Mouse (Mus musculus) midbrain, embryonic 13.5 days (tissue): ENCODE results near the gene Gemin6. TPM values are rescaled to one million over a fixed set of nuclear protein-coding genes. Genes with fewer than 3 reads are reported as not detected.
"Not testable (repeated sequence)": the region's sequence is repeated elsewhere in the genome, so short reads cannot be mapped to it uniquely, and the experiment has no call there.

Source experiments
- ATAC-seq: fragments of 200-750 bp; cut with Nextera tagmentation; 2 replicates; pipeline ENCODE4 v1.8.0; 2017; ENCODE audit warnings: mild to moderate bottlenecking, moderate TSS enrichment, moderate library complexity
- H3K27ac ChIP-seq: fragments of 300-500 bp; sonication (generic); 2 replicates; pipeline ENCODE4 v1.5.1; 2015; ENCODE audit warnings: inconsistent platforms, mild to moderate bottlenecking, moderate library complexity
- H3K27me3 ChIP-seq: fragments of 300-500 bp; sonication (generic); 2 replicates; pipeline ENCODE4 v1.6.1; 2015; ENCODE audit warnings: mild to moderate bottlenecking, inconsistent platforms
- H3K36me3 ChIP-seq: fragments of 300-500 bp; sonication (generic); 2 replicates; pipeline ENCODE4 v1.6.1; 2015; ENCODE audit warnings: mild to moderate bottlenecking, inconsistent platforms
- H3K4me1 ChIP-seq: fragments of 300-500 bp; sonication (generic); replicated peaks from 2 replicates; pipeline ENCODE4 v1.6.1; 2015; ENCODE audit warnings: inconsistent platforms
- H3K4me2 ChIP-seq: fragments of 300-500 bp; sonication (generic); replicated peaks from 2 replicates; pipeline ENCODE4 v1.6.1; 2015; ENCODE audit warnings: moderate library complexity, mild to moderate bottlenecking, inconsistent platforms
- H3K4me3 ChIP-seq: fragments of 300-500 bp; sonication (generic); replicated peaks from 2 replicates; pipeline ENCODE4 v1.5.1; 2015; ENCODE audit warnings: mild to moderate bottlenecking, inconsistent platforms
- H3K9ac ChIP-seq: fragments of 300-500 bp; sonication (generic); replicated peaks from 2 replicates; pipeline ENCODE4 v1.6.1; 2015; ENCODE audit warnings: mild to moderate bottlenecking, inconsistent platforms
- H3K9me3 ChIP-seq: fragments of 300-500 bp; sonication (generic); 2 replicates; pipeline ENCODE4 v1.6.1; 2016; ENCODE audit warnings: mild to moderate bottlenecking, inconsistent platforms
- WGBS: fragments of 180-500 bp; shearing (Covaris S2); methylation state at CpG from one replicate; pipeline ENCODE4 v1.1.7; 2015; 5-methylcytosine and 5-hydroxymethylcytosine counted together
- polyA plus RNA-seq: library from polyadenylated mRNA; unstranded; fragments of >200 nt; fragmentation: Nextera tagmentation; extraction: Ambion mirVana; gene quantifications from 2 replicates; pipeline ENCODE4 v1.2.1, GENCODE M21; 2015

Gemin6 gene
- polyA plus RNA-seq, 1 experiment from 2014 or later = 25.7 TPM

DNA sequence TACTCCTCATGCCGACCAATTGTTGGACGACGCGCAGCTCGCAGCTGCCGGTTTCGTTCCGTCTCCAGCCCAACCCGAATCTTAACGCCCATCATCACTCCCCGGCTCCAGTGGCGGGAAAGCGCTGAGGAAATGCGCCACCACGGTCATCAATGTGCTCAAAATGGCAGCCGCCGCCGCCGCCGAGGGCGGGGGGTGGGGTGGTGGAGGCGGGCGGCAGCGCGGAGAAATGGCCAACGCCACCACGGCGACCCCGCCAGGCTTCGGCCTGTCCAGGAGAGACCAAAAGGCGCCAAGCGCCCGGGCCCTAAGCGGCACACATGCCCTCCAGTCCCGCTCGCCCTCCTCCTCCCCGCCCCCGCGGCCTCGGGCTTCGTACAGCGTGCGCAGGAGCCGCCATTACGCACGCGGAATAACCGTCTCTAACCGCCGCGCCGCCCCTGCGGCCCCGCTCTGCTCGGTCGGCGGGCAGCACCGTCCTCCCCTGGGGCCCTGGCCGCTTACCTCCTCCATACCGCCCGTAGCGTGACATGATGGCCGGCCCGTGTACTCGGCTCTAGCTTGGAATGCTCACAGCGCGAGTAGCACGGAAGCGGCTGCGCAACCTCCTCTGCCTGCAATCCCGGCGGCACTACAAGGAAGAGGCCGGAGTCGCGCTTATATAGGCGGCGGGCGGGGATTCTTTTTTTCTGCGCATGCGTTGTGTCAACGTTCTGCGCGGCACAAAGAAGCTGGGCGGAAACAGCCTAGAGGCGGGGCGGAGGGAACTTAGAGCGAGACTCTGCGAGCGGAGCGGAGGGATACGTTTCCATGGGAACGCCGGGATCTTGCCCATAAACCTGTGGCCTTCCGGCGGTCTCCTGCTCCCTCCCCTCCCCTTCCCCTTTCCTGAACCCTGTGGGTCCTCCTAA is 17.3 kb upstream of the Gemin6 start, which contains the start of the genes Srsf7 and Ttc39d:
Srsf7 (minus strand) TSS at position 637 of the 911 bp plus-strand sequence.
Ttc39d (plus strand) TSS at position 790 of the 911 bp plus-strand sequence.
- Histone ChIP-seq H3K4me2 (peak within 1 kb of the TSS; percentile 86), H3K27me3 (no peaks in the 10 kb centered on the region), H3K4me1 (peaks cover 29% of the 10 kb centered on the region), H3K9me3 (no peaks in the 10 kb centered on the region), H3K4me3 (peak within 1 kb of the TSS; percentile 83), H3K9ac (peak within 1 kb of the TSS; percentile 96), H3K27ac (peak within 1 kb of the TSS; percentile 99), H3K36me3 (peaks cover 23% of the 10 kb centered on the region)
- under 1% methylated on average over 95 of the region's 95 CpGs for WGBS
- ATAC-seq = peak; percentile 96

GRCm38 (mm10) chr17:80213998-80214397 is 10.2 kb upstream of the Gemin6 start:
- not testable (repeated sequence) for H3K27ac ChIP-seq, H3K27me3 ChIP-seq, ATAC-seq, H3K4me2 ChIP-seq, H3K4me3 ChIP-seq, H3K36me3 ChIP-seq, H3K9ac ChIP-seq, H3K9me3 ChIP-seq, H3K4me1 ChIP-seq
- 85% methylated on average over 4 of the region's 4 CpGs for WGBS

DNA sequence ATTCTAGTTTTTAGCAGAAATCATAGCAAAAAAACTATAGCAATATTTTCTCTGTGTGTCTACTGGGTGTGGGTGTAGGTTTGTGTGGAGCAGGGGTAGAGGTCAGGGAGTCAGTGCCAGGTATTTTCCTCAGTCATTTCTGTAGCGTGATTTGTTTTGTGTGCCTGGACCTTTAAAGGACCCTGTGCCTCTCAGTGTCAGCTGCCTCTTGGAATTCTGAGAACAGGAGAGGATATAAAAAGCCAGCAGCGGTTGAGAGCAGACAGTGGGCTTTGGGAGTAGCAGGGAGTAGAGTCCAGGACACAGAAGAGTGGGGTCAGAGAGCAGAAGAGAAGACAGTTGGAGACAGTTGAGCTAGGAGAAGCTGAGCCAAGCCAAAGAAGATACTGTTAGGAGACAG is 4.1 kb upstream of the Gemin6 start:
- H3K4me3 ChIP-seq = no peak overlapping the region
- no peak overlapping the region for H3K4me2 ChIP-seq
- H3K36me3 ChIP-seq = no peaks in the 10 kb centered on the region
- WGBS = 74% methylated on average over 2 of the region's 2 CpGs
- no peaks in the 10 kb centered on the region for H3K9me3 ChIP-seq
- H3K27me3 ChIP-seq = no peaks in the 10 kb centered on the region
- peaks cover 8% of the 10 kb centered on the region for H3K4me1 ChIP-seq
- no peak overlapping the region for H3K9ac ChIP-seq
- ATAC-seq = no peak
- H3K27ac ChIP-seq = no peak overlapping the region

DNA sequence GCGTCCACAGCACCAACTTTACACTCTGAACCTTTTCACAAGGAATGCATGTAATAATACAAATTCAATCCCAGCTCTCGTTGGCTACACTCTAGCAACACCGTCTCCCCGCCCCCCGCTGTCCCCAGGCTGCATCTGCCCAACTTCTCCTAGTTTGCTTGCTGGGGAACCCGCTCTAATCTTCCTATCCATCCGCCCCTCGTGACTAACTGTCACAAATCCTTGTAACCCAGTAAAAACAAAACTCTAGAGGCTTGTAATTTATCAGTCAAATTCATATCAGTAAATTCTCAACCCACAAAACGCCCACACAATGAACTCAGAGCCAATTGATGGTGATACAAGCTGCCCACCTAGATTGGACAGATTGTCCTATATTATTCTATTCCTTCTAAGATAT is 3.0 kb upstream of the Gemin6 start:
- H3K4me2 ChIP-seq = no peak overlapping the region
- no peak overlapping the region for H3K9ac ChIP-seq
- H3K27ac ChIP-seq = no peak overlapping the region
- no peaks in the 10 kb centered on the region for H3K27me3 ChIP-seq
- H3K4me1 ChIP-seq = peaks cover 9% of the 10 kb centered on the region
- ATAC-seq = no peak
- H3K36me3 ChIP-seq = no peaks in the 10 kb centered on the region
- H3K9me3 ChIP-seq = no peaks in the 10 kb centered on the region
- no peak overlapping the region for H3K4me3 ChIP-seq
- WGBS = 63% methylated on average over 9 of the region's 9 CpGs

- peaks cover 9% of the 10 kb centered on the region for H3K4me1 ChIP-seq
- 56% methylated on average over 3 of the region's 3 CpGs for WGBS
- no peak overlapping the region for H3K9ac ChIP-seq
- no peak overlapping the region for H3K4me2 ChIP-seq
- no peaks in the 10 kb centered on the region for H3K36me3 ChIP-seq
- H3K4me3 ChIP-seq = no peak overlapping the region
- no peaks in the 10 kb centered on the region for H3K27me3 ChIP-seq
- ATAC-seq = no peak
- H3K9me3 ChIP-seq = no peaks in the 10 kb centered on the region
- no peak overlapping the region for H3K27ac ChIP-seq
Measured at GRCm38 (mm10) chr17:80221890-80222628, 2.2 kb upstream of the Gemin6 start.

- 10% methylated on average over 9 of the region's 9 CpGs for WGBS
- Histone ChIP-seq H3K9me3 (no peaks in the 10 kb centered on the region), H3K4me3 (peak overlapping the region; percentile 57), H3K4me2 (peak overlapping the region; percentile 72), H3K27ac (peak overlapping the region; percentile 61; the same call in 1 of the 2 replicates), H3K9ac (peak overlapping the region; percentile 69), H3K36me3 (peaks cover 11% of the 10 kb centered on the region; the same call in 1 of the 2 replicates), H3K4me1 (peaks cover 9% of the 10 kb centered on the region), H3K27me3 (no peaks in the 10 kb centered on the region)
- peak; percentile 66 for ATAC-seq
Measured at GRCm38 (mm10) chr17:80223829-80224228, 412 bp upstream of the Gemin6 start.

GRCm38 (mm10) chr17:80225142-80225541 is 901 bp downstream of the Gemin6 start:
- not testable (repeated sequence) for H3K9me3 ChIP-seq, H3K4me1 ChIP-seq, H3K27me3 ChIP-seq, H3K27ac ChIP-seq
- H3K9ac ChIP-seq = peak overlapping the region; percentile 69
- WGBS = 58% methylated on average over 5 of the region's 5 CpGs
- H3K4me3 ChIP-seq = peak overlapping the region; percentile 57
- peaks cover 11% of the 10 kb centered on the region; the same call in 1 of the 2 replicates for H3K36me3 ChIP-seq
- H3K4me2 ChIP-seq = peak overlapping the region; percentile 72
- peak; percentile 28; the same call in 1 of the 2 replicates for ATAC-seq

DNA sequence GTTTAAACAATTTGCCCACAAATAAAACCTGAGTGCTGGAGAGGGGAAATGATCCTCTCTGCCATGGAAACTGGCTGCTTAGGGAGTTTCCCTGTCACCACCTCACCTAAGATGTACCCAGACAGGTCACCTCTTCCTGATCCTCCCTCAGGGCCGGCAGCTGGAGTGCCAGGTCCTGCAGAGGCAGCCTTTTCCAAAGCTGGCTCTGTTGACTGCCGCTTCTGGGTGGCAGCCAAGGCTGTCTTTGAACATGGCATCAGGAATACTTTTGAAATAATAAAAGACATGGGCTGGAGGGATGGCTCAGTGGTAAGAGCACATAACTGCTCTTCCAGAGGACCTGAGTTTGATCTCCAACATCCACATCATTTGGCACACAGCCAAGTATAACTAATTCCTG is 5.2 kb downstream of the Gemin6 start:
- ATAC-seq = no peak
- Histone ChIP-seq H3K9me3 (no peaks in the 10 kb centered on the region), H3K27me3 (no peaks in the 10 kb centered on the region), H3K4me1 (peaks cover 5% of the 10 kb centered on the region), H3K27ac (no peak overlapping the region), H3K36me3 (peaks cover 16% of the 10 kb centered on the region; the same call in 1 of the 2 replicates), H3K9ac (no peak overlapping the region), H3K4me3 (no peak overlapping the region), H3K4me2 (no peak overlapping the region)
- 94% methylated on average over 2 of the region's 2 CpGs for WGBS

DNA sequence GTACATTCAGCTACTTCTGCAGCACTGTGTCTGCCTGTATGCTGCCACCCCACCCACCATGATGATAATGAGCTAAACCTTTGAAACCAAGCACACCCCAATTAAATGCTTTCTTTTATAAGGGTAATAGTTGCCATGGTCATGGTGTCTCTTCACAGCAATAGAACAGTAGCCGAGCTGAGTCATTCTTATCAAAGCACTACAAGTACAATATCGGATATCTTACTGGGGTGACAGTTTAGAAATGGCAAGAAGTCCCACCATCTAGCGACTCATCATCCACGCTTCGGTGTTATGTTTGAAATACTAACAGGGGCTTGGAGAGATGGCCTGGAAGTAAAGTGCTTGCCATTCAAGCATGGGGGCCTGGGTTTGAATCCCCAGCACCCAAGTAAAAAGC is 9.6 kb downstream of the Gemin6 start:
- H3K27me3 ChIP-seq = no peaks in the 10 kb centered on the region
- 97% methylated on average over 5 of the region's 5 CpGs for WGBS
- H3K4me3 ChIP-seq = no peak overlapping the region
- H3K36me3 ChIP-seq = peaks cover 29% of the 10 kb centered on the region
- no peak overlapping the region for H3K9ac ChIP-seq
- no peak for ATAC-seq
- H3K4me1 ChIP-seq = no peaks in the 10 kb centered on the region
- H3K9me3 ChIP-seq = no peaks in the 10 kb centered on the region
- no peak overlapping the region for H3K27ac ChIP-seq
- no peak overlapping the region for H3K4me2 ChIP-seq

GRCm38 (mm10) chr17:80234376-80234775 is 10.1 kb downstream of the Gemin6 start:
- ATAC-seq = no peak
- 92% methylated on average over 7 of the region's 7 CpGs for WGBS
- H3K9ac ChIP-seq = no peak overlapping the region
- no peaks in the 10 kb centered on the region for H3K27me3 ChIP-seq
- no peaks in the 10 kb centered on the region for H3K4me1 ChIP-seq
- no peak overlapping the region for H3K4me3 ChIP-seq
- H3K4me2 ChIP-seq = no peak overlapping the region
- no peak overlapping the region for H3K27ac ChIP-seq
- no peaks in the 10 kb centered on the region for H3K9me3 ChIP-seq
- H3K36me3 ChIP-seq = peaks cover 34% of the 10 kb centered on the region

DNA sequence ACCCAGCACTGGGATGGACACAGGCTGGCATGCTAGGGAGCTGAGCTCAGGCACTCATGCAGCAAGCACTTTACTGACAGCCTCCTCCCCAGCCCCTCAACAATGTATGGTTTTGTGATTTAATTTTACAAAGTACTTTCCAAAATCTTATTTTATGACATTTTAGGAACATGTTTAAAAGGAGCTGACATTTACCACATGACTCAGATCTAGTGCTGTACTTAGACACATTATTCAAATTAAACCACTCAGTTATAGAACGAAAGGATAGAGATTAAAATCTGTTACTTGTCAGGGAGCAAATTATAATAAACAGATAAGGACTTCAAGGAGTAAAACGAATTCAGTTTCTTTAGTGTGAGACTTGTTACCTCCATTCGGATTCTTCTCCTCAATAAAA is 11.2 kb downstream of the Gemin6 start:
- Histone ChIP-seq H3K9me3 (no peaks in the 10 kb centered on the region), H3K4me2 (no peak overlapping the region), H3K27me3 (no peaks in the 10 kb centered on the region), H3K36me3 (peaks cover 45% of the 10 kb centered on the region), H3K4me3 (no peak overlapping the region), H3K9ac (no peak overlapping the region), H3K4me1 (no peaks in the 10 kb centered on the region), H3K27ac (no peak overlapping the region)
- no peak for ATAC-seq
- WGBS = 92% methylated on average over 3 of the region's 3 CpGs

GRCm38 (mm10) chr17:80236805-80237204 is 12.6 kb downstream of the Gemin6 start:
- Histone ChIP-seq H3K27me3 (no peaks in the 10 kb centered on the region), H3K4me3 (no peak overlapping the region), H3K27ac (no peak overlapping the region), H3K9ac (no peak overlapping the region), H3K4me1 (no peaks in the 10 kb centered on the region), H3K9me3 (no peaks in the 10 kb centered on the region), H3K36me3 (peaks cover 55% of the 10 kb centered on the region), H3K4me2 (no peak overlapping the region)
- WGBS = 99% methylated on average over 3 of the region's 3 CpGs
- no peak for ATAC-seq
